Mouse (Mus musculus): ENCODE data around the gene Slc40a1.

The Slc40a1 gene

GRCm38 (mm10) chr1:45883378-45883777 lies 42.9 kb downstream of the Slc40a1 start:
- no peak for DNase-seq (ENCODE audit: low spot score in 2 of 2)

DNA sequence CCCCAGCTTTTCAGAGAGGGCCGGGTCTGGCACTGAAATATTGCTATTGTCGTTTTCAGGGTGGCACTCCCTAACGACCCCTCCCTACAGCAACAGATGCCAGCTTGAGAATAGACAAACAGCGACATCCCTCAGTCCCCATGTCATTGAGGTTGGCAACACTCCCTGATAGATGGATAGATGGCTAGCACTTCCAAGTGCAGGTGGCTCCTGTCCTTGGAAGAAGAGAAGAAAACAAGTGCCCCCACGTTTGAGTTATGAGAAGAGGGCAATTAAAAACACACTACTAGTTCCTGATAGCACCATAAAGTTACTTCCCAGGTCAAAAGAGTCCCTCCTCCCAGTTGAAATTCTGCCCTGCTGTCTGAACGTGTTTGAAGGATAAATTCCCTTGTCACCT lies 44.2 kb downstream of the Slc40a1 start:
- DNase-seq (ENCODE audit: low spot score in 2 of 2), result no peak

DNA sequence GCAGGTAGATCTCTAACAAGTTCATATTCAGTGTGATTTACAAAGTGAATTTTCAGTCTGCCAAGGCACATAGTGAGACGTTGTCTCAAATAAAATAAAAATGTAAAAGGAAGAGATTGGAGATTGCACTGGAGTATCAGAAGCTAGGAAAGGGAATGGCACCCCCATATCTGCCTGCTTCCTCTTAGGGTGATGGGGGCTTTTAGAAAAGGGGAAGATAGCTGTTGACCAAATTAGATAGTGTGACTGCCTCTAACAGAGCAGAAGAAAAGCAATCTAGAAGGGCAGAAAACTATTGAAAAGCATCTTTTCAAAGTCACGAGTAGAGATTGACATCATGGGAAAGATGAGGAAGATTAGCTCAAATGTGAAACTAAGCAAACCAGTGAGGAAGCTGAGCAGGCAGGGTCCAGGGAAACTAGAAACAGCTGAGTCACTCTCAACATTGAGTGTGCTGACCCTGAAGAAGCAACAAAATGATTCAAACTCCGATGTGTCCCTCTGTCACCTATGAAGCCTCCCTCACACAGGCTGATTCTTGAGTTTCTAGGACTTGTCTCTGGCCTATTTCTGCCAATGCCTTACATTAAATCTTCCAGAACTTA lies 45.0 kb downstream of the Slc40a1 start:
- no peak for DNase-seq (ENCODE audit: low spot score in 2 of 2)

- no peak for DNase-seq (ENCODE audit: low spot score in 2 of 2)
Measured at GRCm38 (mm10) chr1:45877463-45877862, 48.9 kb downstream of the Slc40a1 start.

GRCm38 (mm10) chr1:45876450-45877198 lies 49.7 kb downstream of the Slc40a1 start:
- DNase-seq (ENCODE audit: low spot score in 2 of 2), result no peak

DNA sequence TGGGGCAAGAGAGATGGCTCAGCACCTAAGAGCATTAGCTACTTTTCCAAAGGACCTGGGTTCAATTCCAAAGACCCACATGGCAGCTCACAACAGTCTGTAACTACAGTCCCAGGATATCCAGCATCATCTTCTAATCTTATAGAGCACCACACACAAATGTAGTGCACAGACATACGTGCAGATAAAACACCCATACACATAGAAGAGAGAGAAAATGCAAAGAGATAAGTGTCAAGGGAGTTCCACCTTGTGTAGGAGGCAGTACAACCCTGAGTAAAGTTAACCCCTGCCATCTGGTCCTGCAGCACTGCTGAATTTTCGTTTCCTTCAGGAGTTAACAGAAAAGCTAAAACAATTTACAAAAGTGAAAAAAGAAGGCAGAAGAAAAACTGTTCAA lies 50.7 kb downstream of the Slc40a1 start:
- DNase-seq (ENCODE audit: low spot score in 2 of 2), result no peak

GRCm38 (mm10) chr1:45873250-45873649 lies 53.1 kb downstream of the Slc40a1 start:
- DNase-seq (ENCODE audit: low spot score in 2 of 2), result no peak

DNA sequence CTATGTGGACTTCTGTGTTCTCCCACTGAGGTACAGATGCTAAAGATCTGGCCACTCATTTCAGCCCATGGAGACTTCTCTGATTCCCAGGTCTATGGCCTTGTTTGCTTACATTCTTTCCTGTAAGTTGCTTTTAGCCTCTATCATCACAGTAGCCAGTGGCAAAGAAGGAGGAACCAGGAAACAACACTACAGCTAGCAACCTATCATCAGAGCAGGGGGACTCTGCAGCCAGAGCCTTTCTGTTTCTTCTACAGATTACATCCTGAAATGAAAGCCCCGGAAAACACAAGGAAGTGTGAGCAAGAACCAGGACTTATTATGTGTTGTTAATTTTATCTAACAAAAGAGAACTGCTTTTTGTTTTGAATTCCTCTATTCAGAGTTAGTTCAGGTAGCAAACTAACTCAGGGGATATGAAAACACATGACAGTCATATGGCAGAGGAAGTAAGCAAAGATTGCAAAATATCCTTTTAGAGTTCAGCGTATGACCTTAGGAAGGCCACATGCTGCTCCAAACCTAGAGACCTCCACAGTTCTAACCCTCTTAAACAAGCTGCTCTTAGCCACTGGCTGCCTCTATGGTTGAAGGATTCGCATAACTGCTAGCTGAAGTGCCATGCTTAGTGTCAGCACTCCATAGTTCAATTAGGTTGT lies 57.7 kb downstream of the Slc40a1 start:
- no peak for DNase-seq (ENCODE audit: low spot score in 2 of 2)

- DNase-seq (ENCODE audit: low spot score in 2 of 2), result no peak
Measured at GRCm38 (mm10) chr1:45868050-45868449, 58.3 kb downstream of the Slc40a1 start.

- DNase-seq (ENCODE audit: low spot score in 2 of 2), result no peak
Measured at GRCm38 (mm10) chr1:45866288-45867018, 59.9 kb downstream of the Slc40a1 start.

GRCm38 (mm10) chr1:45865727-45866126 lies 60.6 kb downstream of the Slc40a1 start:
- DNase-seq (ENCODE audit: low spot score in 2 of 2), result no peak

DNA sequence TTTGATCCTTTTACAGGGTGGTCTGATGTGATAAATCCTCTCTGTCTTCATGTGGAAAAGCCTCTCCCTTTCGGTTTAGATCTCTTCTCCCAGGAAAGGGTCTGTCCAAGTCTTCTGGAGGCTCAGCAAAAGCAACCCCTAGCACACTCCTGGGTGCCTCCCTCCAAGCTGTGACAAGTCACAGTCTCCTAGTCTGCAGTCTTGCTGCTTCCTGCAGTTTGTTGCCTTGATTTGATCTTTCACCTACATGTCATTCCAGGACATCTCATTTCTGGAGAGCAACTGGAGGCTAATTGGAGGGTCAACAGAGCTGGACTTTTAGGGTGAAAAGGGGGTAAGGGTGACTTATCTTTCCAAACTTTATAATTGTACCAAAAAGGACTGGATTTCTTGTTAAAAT lies 61.0 kb downstream of the Slc40a1 start:
- no peak for DNase-seq (ENCODE audit: low spot score in 2 of 2)

DNA sequence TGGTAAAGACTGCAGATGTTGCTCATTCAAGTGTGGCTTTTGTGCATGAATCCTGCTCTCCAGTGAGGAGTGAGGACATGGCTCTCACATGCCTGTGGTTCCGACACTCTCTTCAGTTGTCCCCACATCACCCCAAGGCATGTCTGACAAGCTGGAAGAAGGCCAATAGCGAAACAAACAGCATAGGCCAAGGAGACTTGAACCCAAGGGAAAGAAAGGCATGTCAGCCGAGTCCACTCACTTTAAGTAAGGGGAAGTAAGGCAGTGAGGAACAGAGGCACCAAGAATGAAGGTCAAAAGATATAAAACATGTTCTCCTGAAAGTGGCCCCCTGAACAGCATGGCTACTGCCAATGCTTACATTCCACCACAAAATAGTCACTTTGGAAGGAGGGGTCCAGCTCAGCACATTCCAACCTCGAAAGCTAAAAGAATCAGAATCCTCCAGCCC lies 61.7 kb downstream of the Slc40a1 start:
- DNase-seq (ENCODE audit: low spot score in 2 of 2), result no peak

- no peak for DNase-seq (ENCODE audit: low spot score in 2 of 2)
Measured at GRCm38 (mm10) chr1:45863641-45864040, 62.7 kb downstream of the Slc40a1 start.

DNA sequence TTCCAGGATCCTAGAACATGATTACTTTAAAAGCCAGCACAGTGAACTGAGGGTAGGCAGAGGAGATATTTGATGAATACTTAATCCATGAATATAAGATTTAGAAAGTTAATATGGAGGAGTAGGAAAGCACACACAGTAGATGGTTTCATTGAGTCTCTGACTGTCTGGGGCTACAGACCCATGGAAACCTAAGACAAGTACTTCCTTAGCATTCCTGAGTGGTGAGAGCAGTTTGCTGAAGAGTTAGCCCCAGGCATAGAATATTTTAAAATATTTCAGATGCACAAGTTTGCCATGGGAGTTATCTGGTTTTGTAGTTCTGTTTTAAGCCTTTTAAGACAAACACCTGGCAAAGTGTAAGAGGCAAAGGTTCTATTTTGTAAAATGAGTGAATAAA lies 65.2 kb downstream of the Slc40a1 start:
- DNase-seq (ENCODE audit: low spot score in 2 of 2), result no peak

- DNase-seq (ENCODE audit: low spot score in 2 of 2), result no peak
Measured at GRCm38 (mm10) chr1:45860349-45860748, 66.0 kb downstream of the Slc40a1 start.
